Mouse (Mus musculus): ENCODE measurements around the gene Gm20696.

- TF ChIP-seq MAFK (IDR thresholded peaks at IDR 0.05; ENCODE audit: insufficient read depth, low read depth, low read length) (no peak), ZNF384 (IDR thresholded peaks at IDR 0.05; ENCODE audit: low read depth, low read length) (no peak)
Measured at GRCm38 (mm10) chr6:99660443-99660842, 6.2 kb downstream of the Gm20696 start.
